Mouse (Mus musculus) left cerebral cortex, postnatal 10 days (tissue): ENCODE measurements around the gene Samd3. TPM values are rescaled to one million over a fixed set of nuclear protein-coding genes. Genes with fewer than 3 reads are reported as not detected.

Source experiments
- DNase-seq, 2 experiments: peaks; one replicate each; pipeline ENCODE4 v3.0.0; 2021 to 2022; ENCODE audit warnings: low spot score in 2 of 2, mixed read lengths in 1 of 2; ENCODE audit errors: extremely low spot score in 1 of 2
- intact Hi-C: fragments of 180-260 bp; cut with DNase I; formaldehyde crosslinking; loops from one replicate; pipeline ENCODE4 v1.15.1; 2025
- total RNA-seq, 2 experiments: library from RNA; stranded (reverse); gene quantifications; 2 replicates each; pipeline ENCODE4 v1.2.3; 2021

Gene Samd3
- 1 to 10 TPM; 1.1 to 2.4 TPM for total RNA-seq

DNA sequence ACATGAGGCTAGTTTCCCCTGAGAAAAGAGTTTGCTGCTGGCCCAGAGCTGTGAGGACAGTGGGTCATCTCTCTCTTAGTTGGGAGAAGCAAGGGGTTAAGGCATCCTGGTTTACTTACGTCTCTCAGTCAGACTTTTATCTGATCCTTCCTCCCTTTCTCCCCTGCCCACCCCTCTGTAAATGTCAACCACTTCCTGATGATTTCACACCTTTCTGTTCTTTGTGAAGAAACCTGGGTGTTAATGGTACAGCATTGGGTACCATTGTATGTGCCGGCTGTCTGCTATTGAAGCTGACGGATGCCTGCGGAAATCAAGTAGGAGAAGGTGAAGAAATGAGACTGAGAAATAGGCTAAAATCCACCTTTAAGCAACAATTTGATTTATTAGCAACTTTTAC is at the start of gene Samd3:
Gene Samd3, plus strand, starts transcription at position 220 of the 400 bp plus-strand sequence.
- no peak for DNase-seq
- intact Hi-C loops: no loop called here

DNA sequence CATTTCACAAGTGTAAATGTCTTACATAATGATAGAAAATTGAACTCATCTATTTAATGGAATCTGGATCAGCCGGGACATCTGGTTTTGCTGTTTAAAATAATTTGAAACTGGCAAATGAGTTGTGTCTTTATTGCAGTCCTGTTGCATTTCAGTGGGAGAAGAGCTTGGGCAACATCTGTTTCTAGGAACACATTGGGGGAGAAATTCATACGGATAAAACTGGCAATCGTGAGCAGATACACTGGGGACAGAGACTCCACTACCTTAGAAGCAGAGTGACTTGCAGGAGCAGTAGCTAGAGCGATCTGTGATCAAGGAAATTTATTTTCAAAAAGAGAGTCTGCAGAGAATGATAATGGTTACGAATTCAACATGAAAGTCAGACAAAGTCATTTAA is 44.2 kb upstream of the Samd3 start:
- intact Hi-C loops: no loop called here
- no peak for DNase-seq

DNA sequence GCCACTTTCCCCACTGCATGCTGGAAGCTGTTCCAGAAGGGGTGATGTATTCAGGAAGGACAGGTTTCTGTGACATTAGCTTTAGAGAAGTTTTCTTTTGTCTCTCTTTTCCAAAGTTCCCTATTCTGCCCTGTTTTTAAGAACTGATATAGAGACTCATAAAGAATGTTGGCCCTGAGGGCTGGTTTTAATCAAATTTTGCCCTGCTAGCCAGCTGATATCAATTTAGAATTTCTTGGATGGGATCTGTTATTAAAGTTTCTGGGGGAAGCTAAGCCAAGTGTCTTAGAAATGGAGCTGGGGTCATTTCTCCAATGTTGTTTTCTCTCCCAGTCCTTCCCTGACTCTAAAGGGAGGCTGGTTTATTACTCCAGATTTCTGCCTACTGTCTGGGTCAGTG is 38.7 kb upstream of the Samd3 start:
- no peak for DNase-seq
- intact Hi-C loops: no loop called here

DNA sequence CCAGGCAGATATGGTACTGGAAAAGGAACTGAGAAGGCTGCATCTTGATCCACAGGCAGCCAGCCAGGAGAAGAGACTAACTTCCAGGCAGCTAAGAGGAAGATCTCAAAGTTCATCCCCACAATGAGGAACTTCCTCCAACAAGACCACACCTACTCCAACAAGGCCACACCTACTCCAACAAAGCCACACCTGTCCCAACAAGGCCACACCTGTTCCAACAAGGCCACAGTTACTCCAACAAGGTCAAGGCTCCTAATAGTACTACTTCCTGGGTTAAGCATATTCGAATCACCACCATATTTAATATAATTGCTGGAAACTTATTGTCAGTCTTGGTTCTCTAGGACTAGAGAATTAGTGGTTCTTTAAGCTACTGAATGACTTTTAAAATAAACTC is 34.6 kb upstream of the Samd3 start:
- intact Hi-C loops: no loop called here
- DNase-seq: no peak

DNA sequence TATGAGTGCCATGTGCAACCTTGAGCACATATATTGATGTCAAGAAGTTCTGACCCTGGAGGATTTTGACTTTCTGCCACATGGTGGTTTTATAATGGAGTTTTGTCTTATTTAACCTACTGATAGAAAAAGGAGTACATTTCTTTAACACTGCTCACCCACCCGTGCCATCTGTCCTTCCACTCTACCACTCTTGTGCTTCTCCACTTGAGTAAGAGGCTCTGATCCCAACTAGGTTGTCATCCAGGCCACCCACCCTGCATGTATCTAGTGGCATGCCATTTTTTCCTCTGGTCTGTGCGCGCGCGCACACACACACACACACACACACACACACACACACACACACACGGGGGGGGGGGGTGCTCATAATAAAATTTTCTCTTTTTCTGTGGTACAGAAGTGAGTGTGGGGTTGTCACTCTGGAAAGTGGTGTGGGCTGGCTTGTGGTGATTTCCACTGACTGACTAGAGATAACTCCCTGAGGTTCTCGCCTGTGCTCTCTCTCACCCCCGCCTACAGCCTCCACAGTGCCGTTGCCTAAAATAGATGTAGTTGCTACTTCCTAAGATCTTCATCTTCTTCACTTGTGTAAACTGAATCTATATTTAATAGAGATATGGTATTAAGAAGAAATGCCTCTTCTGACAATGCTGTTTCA is 26.7 kb upstream of the Samd3 start:
- intact Hi-C loops: no loop called here
- DNase-seq: no peak

DNA sequence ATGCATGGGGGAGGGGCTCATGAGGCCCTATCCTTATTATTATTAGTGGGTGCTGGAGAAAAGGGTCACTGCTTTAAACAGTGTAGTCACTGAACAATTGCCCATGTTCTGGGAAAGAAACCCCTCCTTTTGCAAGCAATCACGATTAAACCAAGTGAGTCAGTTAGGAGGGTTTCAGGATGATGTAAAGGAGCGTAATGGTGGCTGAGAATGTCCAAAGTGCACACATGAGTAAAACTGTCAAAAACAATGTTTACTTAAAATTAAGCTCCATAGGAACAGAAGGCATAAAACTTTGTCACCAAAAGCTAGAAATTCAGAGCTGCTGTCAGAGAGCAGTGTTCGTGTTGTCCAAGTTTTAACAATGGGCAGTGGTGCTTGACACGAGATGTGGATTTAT is 8.8 kb upstream of the Samd3 start:
- intact Hi-C loops: no loop called here

DNA sequence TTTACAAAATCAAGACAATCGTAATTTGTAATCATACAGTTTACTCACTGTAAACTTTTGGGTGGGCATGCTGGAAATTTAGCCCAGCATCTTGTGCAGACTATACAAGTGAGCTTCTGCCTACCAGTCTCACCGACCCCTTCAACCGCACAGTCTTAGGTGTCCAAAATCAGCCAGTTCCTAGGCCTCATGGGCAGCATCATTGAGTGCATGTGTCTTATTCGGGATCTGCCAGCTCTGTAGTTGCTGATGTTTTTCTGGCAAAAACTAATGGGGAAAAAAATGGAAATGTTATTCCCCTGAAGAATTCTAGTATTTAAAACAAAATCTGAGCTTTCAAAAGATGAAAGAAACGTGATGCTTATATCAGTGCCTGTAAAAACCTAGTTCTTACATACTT is 3.3 kb upstream of the Samd3 start:
- intact Hi-C loops: no loop called here
- DNase-seq: no peak

More for the DNA sequence above, 8.8 kb upstream of the Samd3 start:
- no peak for DNase-seq

DNA sequence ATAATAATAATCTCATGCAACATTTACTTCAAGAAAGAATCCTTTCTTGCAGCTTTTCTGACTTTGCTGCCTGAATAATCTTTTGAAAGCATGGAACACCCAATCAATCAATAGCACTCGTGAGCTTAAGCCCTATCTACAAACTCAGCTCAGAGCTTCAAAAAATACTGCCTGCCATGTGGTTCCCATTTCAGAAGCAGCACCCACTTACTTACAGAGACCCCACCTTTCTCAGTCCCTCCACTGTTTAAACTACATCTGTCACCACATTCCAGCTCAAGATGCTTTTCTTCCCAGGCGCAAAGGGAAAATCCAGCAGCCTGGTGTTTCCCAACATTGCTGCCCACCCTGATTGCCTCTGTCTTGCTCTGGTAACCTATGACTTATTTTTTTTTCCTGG is 2.8 kb upstream of the Samd3 start:
- DNase-seq: no peak
- intact Hi-C loops: no loop called here

DNA sequence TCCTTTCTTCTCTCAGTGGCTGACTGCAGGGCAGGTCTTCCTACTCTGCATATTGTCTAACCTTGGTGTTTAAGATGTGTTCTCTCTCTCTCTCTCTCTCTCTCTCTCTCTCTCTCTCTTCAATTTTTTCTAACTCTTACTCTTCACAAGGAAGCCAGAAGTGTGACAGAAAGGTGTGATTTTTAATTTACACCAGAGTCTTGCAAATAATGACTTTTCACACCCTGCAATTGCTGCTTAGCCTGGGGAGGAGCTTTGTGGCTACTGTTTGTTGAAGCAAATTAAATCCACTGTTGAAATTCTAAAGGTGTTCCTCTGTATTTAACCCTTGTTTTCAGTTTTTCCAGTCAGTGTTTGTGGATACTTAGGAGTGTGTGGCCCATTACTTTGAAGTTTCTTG is 1.3 kb upstream of the Samd3 start:
- DNase-seq: no peak
- intact Hi-C loops: no loop called here

DNA sequence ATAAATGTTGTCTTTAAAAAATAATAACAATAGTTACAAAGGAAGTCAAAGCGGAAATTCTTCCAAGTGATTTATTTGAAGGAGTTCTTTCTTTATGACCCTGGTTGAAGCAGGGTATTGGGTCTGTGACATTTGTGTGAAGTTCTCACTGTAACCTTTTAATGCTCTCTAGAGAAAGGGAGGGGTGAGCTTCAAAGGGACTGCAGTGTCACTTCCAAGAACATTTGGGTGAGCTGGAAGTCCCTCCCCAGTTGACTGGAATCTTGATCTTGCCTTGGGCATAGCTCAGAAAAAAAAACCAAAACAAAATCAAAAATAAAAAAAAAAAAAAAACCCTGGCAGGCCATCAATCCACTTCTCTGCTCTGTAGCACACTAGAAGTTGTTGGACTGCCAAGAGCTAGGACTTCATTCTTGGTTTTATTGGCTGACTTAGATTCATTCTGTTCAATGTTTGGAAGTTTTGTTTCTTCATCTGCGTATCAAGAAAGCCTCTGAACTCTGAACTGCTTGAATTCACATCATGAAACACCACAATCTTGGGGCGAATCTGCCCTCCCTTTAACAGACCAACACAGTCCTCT is 2.7 kb downstream of the Samd3 start:
- no peak for DNase-seq
- intact Hi-C loops: no loop called here

DNA sequence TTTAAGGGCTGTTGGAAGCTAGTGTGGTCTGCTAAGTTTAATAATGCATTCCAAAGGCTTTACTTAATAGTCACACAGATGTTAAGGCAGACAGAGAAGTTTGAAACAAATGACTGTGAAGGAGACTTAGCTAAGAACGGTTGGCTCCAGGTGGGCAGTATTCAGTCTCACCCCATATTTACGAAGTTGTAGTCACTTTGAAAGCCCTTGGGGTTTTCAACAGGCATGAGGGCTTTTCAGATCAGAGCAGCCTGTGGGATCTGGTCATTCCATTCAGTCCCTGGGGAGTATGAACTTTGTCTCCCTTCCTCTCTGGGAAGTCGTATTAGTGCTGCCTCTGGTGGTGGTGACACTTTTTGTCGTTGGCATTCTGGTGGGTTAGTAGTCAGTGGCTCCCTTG is 9.1 kb downstream of the Samd3 start:
- intact Hi-C loops: no loop called here
- DNase-seq: no peak

DNA sequence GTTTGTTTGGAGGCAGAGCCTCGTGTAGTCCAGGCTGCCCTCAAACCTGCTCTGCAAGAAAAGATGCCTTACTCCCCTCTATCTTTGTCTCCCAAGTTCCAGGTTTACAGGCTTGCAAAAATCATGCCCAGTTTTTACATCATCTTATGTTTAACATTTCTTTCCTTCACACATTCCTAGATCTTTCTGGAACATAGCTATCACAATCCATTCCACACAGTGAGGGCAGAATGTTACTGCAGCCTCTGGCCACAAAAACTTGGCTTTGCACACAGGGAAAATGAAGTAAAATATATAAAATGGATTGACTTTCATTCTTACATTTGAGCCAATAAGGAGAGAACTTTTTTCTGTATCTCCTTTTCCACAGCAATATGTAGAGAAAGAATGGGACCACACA is 9.6 kb downstream of the Samd3 start:
- DNase-seq: no peak
- intact Hi-C loops: no loop called here

DNA sequence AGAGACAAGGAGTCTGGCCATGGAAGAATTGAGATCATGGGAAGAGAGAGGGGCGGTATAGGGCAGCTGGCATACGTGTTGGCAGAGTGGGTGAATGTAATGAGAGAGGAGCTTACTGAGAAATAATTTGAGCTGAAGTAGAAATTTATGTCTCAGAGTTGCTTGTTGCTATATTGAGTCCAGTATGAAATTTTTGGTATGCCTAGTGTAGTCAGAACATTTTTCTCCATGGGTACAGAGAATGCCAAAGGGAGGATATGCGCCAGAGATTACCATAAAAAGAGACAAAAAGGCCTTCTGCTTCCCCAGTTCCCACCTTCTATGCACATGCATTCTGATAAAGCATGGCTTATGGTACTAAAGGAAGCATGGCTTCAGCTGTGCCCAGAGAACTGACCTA is 13.7 kb downstream of the Samd3 start:
- DNase-seq: no peak
- intact Hi-C loops: no loop called here

DNA sequence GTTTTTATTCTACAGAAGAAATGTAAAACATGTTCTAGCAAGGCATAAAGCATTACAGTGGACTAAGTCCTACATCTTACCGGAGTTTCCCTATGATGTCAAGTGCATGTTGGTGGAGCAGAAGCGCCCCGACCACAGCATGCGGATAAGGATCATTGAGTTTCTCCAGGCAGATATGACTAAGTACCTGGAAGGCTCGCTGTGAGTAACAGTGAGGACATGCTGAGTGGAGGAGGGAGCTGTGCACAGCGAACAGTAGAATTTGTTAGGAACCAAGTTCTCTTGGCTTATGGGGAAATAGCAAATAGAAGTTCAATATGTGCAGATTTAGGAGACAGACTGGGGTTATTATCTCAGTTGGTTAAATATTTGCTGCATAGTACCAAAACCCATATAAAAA is 15.0 kb downstream of the Samd3 start:
- no peak for DNase-seq
- intact Hi-C loops: no loop called here

DNA sequence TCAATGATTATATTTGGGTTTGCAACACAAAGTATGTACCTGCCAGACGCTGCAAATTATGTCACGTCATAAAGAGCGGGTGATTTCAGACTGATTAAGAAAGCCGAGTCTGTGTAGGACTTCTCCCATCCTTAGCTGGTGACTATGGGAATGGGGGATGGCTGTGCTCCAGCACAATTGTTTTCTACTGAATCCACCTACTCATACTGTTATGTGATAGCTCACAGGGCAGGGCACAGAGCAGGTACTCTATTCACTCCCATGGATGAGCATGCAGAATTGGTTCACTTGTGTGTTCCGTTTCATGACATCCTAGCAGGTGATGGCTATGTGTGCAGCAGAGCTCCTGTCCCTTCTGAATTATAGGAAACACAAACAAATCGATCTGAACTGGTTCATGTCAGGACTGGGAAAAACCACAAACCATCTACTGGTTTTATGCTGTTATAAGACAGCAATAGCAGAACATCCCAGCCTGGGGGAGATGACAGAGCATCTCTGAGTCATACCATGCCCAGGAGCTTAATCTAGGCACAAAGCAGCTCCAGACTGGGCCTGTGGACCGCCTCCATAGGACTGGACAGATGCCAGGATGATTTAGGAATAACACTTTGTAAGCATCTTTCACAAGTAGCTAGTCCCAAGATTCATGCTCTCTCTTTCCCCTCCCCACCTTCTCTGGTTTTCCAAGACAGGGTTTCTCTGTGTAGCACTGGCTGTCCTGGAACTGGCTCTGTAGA is 20.1 kb downstream of the Samd3 start:
- DNase-seq: peak; percentile 27 to 40
- intact Hi-C loops: no loop called here

DNA sequence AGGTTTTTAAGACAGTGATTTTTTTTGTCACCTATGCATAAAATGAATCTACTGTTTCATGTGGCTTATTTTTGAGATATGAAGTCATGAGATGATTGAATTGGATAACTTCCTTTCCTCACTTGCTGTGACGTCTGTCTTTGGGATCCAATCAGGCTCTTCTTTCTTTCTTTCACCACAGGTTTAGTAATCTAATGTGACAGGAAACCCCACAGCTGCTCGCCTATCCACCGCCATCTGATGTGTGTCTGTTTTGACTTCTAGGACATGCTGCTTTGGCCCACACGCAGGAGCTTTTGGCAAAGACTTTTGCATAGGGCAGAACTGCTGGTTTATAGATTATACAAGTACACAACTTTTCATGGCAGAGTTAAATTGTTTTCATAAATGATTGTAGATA is 30.4 kb downstream of the Samd3 start:
- no peak for DNase-seq
- intact Hi-C loops: no loop called here

DNA sequence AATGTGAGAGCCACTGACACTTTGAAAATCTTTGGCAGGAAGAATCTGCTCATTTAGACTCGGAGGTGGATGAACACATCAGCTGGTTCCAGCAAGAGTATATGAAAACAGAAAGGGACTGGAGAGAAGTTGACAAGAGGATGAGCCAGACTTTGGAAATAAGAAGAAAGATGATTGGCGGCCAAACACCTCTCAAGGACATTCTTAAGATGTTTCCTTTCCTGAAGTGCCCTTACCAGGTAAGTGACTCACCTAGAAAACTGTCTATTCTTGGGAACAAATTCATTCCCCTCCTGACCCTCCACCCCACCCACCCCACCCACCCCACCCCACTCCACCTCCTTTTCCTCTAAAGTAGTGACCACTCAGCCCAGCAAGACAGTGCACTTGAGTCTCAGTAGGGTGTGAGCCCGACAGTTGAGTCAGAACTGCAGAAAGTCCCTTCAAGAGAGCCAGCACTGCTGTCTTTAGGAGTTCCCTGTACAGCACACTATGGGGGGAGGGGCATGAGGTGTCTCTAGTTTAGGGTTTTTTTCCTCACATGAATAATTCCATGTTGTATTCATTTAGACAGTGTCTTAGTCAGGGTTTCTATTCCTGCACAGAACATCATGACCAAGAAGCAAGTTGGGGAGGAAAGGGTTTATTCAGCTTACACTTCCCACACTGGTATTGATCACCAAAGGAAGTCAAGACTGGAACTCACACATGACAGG is 34.4 kb downstream of the Samd3 start:
- intact Hi-C loops: no loop called here
- DNase-seq: no peak

DNA sequence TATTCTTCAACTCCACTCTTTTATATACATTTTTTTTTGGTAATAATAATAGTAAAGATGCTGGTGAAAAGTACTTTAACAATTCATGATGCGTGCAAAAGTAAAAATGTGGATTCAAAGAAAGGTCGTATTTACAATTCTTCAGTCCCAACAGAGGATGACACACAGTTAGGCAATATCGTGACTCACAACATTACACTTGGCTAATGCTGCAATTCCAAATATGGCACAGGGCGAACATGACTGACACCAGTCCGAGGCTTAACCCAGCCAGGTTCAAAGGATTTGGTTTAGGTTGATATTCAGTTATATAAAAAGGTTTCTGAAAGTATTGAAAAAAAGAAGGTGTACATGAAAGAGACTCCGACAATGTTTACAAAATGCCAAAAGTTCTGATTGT is 45.9 kb downstream of the Samd3 start:
- intact Hi-C loops: no loop called here
- no peak for DNase-seq

DNA sequence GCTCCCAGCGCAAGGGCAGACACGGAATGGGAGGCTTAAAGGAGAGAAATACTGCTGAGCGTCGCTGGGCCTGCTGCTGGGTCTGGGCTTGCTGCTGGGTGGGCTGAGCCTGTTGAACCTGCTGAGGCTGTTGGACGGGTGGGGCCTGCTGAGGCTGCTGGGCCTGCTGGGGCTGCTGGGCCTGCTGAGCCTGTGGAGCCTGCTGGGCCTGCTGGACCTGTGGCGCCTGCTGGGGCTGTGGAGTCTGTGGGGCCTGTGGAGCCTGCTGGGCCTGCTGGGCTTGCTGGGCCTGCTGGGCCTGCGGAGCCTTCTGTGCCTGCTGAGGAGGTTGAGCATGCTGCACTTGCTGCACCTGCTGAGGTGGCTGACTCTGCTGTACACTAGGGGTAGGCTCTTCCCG is 50.5 kb downstream of the Samd3 start:
- intact Hi-C loops: no loop called here
- DNase-seq: peak in 1 of 2 experiments; percentile 25

DNA sequence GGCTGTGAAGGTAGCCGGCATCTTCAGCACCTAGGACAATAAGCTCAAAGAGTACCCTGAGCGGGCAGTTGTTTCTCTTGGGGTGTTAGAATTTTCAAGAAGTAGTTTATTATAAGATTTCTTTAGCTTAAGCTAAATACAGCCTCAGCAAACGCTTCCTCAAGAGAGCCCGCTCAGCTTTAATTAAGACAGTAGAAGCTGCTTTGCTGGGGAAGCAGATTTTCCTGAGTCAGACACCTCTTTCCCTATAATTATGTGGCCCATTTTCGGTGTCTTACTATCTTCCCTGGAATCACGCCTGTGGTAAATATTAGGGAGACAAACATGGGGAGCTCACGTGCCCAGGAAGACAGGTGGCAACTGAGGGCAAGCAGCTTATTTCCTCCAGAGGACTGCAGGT is 57.6 kb downstream of the Samd3 start:
- intact Hi-C loops: no loop called here

More for the DNA sequence above, 57.6 kb downstream of the Samd3 start:
- no peak for DNase-seq
